Mouse (Mus musculus) cerebellum, postnatal 4 days (tissue): ENCODE results near the gene Gsg1l.

Experiments
- DNase-seq, 2 experiments: peaks; one replicate each; pipeline ENCODE4 v3.0.0; 2022; ENCODE audit warnings: low spot score in 2 of 2, mixed read lengths in 1 of 2

Gene Gsg1l

GRCm38 (mm10) chr7:126082286-126082741 is at the start of gene Gsg1l:
TSS of gene Gsg1l (minus strand) at chr7:126082411.
- peak in 1 of 2 experiments; percentile 37 for DNase-seq

GRCm38 (mm10) chr7:126127673-126128072 is 45.5 kb upstream of the Gsg1l start:
- DNase-seq = no peak

GRCm38 (mm10) chr7:126126502-126126901 is 44.3 kb upstream of the Gsg1l start:
- no peak for DNase-seq

GRCm38 (mm10) chr7:126121533-126121932 is 39.3 kb upstream of the Gsg1l start:
- DNase-seq = no peak

GRCm38 (mm10) chr7:126119819-126120218 is 37.6 kb upstream of the Gsg1l start:
- no peak for DNase-seq

GRCm38 (mm10) chr7:126113263-126113662 is 31.1 kb upstream of the Gsg1l start:
- DNase-seq = no peak

- no peak for DNase-seq
Measured at GRCm38 (mm10) chr7:126111230-126111629, 29.0 kb upstream of the Gsg1l start.

GRCm38 (mm10) chr7:126109898-126110297 is 27.7 kb upstream of the Gsg1l start:
- no peak for DNase-seq

- no peak for DNase-seq
Measured at GRCm38 (mm10) chr7:126100440-126100839, 18.2 kb upstream of the Gsg1l start.

- no peak for DNase-seq
Measured at GRCm38 (mm10) chr7:126099835-126100234, 17.6 kb upstream of the Gsg1l start.

- DNase-seq = no peak
Measured at GRCm38 (mm10) chr7:126099163-126099775, 17.1 kb upstream of the Gsg1l start.

GRCm38 (mm10) chr7:126097219-126097915 is 15.2 kb upstream of the Gsg1l start:
- no peak for DNase-seq

- DNase-seq = no peak
Measured at GRCm38 (mm10) chr7:126096596-126096995, 14.4 kb upstream of the Gsg1l start.

- DNase-seq = no peak
Measured at GRCm38 (mm10) chr7:126094738-126095137, 12.5 kb upstream of the Gsg1l start.

GRCm38 (mm10) chr7:126093162-126093561 is 11.0 kb upstream of the Gsg1l start:
- no peak for DNase-seq

- peak in 1 of 2 experiments; percentile 70 for DNase-seq
Measured at GRCm38 (mm10) chr7:126089782-126090181, 7.6 kb upstream of the Gsg1l start.

GRCm38 (mm10) chr7:126088155-126088554 is 5.9 kb upstream of the Gsg1l start:
- peak in 1 of 2 experiments; percentile 27 for DNase-seq

- no peak for DNase-seq
Measured at GRCm38 (mm10) chr7:126087602-126088001, 5.4 kb upstream of the Gsg1l start.

GRCm38 (mm10) chr7:126086321-126086741 is 4.1 kb upstream of the Gsg1l start:
- no peak for DNase-seq

GRCm38 (mm10) chr7:126085154-126085553 is 2.9 kb upstream of the Gsg1l start:
- no peak for DNase-seq

- DNase-seq = no peak
Measured at GRCm38 (mm10) chr7:126083980-126084348, 1.8 kb upstream of the Gsg1l start.

- DNase-seq = no peak
Measured at GRCm38 (mm10) chr7:126083341-126083979, 1.2 kb upstream of the Gsg1l start.
